ENCODE assay signal across 11 mouse cellular contexts in genomic region chr3:56438900-56439299, GRCm38 (mm10).
DNase-seq lines count a peak whose midpoint lies in the region; ATAC-seq and TF ChIP-seq lines count a peak whose summit lies in the region.
"Had no signal": no experiment of that assay in that cellular context is flagged by ENCODE, and none has a peak within 500 bp of the region (broad histone marks: within the 10 kb centered on the region; RNA-seq: fewer than 3 reads in every experiment).

No protein-coding gene starts in this region.

- no peak overlapping the region for H3K9ac ChIP-seq in forebrain, embryonic 16.5 days (replicated peaks; ENCODE audit: low read depth, low read length)
- H3K9ac ChIP-seq: liver, embryonic 13.5 days had no signal

- H3K27me3 ChIP-seq in forebrain, embryonic 16.5 days (replicated peaks; ENCODE audit: control insufficient read depth, insufficient read depth, low read length) = no peaks in the 10 kb centered on the region
- H3K27me3 ChIP-seq: liver, embryonic 13.5 days; Patski had no signal

- 51% methylated on average over 5 of the region's 5 CpGs for WGBS in forebrain, embryonic 16.5 days

- no peak for ATAC-seq in forebrain, embryonic 16.5 days
- ATAC-seq: Patski had no signal

- no peak overlapping the region for H3K27ac ChIP-seq in left cerebral cortex, adult 2 months
- H3K27ac ChIP-seq in forebrain, embryonic 16.5 days (ENCODE audit: low read length) = 0 out of 2 replicates have a peak overlapping the region, but pooled peaks have one; percentile 4
- H3K27ac ChIP-seq: liver, embryonic 13.5 days had no signal

- no peak for TF ChIP-seq CTCF in left cerebral cortex, adult 2 months (IDR thresholded peaks at IDR 0.05)

- H3K36me3 ChIP-seq in forebrain, embryonic 16.5 days (ENCODE audit: control insufficient read depth, insufficient read depth) = no peaks in the 10 kb centered on the region
- H3K36me3 ChIP-seq: liver, embryonic 13.5 days had no signal

- no peaks in the 10 kb centered on the region for H3K9me3 ChIP-seq in forebrain, embryonic 16.5 days (ENCODE audit: control insufficient read depth, low read length)
- H3K9me3 ChIP-seq: liver, embryonic 13.5 days had no signal

- H3K4me3 ChIP-seq in left cerebral cortex, adult 2 months = no peak overlapping the region
- no peak overlapping the region for H3K4me3 ChIP-seq in forebrain, embryonic 16.5 days (replicated peaks; ENCODE audit: low read length)
- H3K4me3 ChIP-seq: liver, embryonic 13.5 days had no signal

- peaks cover 19% of the 10 kb centered on the region for H3K4me1 ChIP-seq in forebrain, embryonic 16.5 days (replicated peaks; ENCODE audit: control insufficient read depth, insufficient read depth, low read length)
- H3K4me1 ChIP-seq: liver, embryonic 13.5 days had no signal

- DNase-seq in adrenal gland, adult 2 months = peak; percentile 42
- no peak for DNase-seq in adrenal gland, postnatal 4 days (ENCODE audit: low spot score in 2 of 2)
- peak; percentile 18 for DNase-seq in left cerebral cortex, postnatal 4 days
- no peak for DNase-seq in left cerebral cortex, adult 2 months (ENCODE audit: extremely low spot score in 1 of 2, low spot score in 2 of 2)
- peak; percentile 38 for DNase-seq in lung, postnatal 10 days
- no peak for DNase-seq in urinary bladder, adult 2 months (ENCODE audit: low spot score)
- no peak for DNase-seq in left cerebral cortex, adult 11 months (ENCODE audit: low spot score)
- DNase-seq: liver, embryonic 13.5 days; right cerebral cortex, postnatal 25 days had no signal

- H3K4me2 ChIP-seq in forebrain, embryonic 16.5 days (ENCODE audit: low read length) = no peak overlapping the region
- H3K4me2 ChIP-seq: liver, embryonic 13.5 days had no signal

- intact Hi-C loops in left cerebral cortex, postnatal 4 days (cut with DNase I) = no loop called here
- intact Hi-C loops in left cerebral cortex, adult 2 months (cut with DNase I) = no loop called here

Comparison
In these comparisons a context has a peak if more than half of its experiments do, and no peak if none do; other contexts are left out.
1. DNase-seq: peak in adrenal gland, adult 2 months (single experiment), left cerebral cortex, postnatal 4 days (single experiment) and lung, postnatal 10 days (single experiment); none in adrenal gland, postnatal 4 days (0 of 2), left cerebral cortex, adult 2 months (0 of 2), urinary bladder, adult 2 months (single experiment) and left cerebral cortex, adult 11 months (single experiment).